Mouse (Mus musculus): ENCODE data around the gene Numbl. TPM values are rescaled to one million over a fixed set of nuclear protein-coding genes. Genes with fewer than 3 reads are reported as not detected.

The Numbl gene
- total and polyA plus RNA-seq, 3 experiments, result 0.81 to 2.9 (median 2.3) TPM

DNA sequence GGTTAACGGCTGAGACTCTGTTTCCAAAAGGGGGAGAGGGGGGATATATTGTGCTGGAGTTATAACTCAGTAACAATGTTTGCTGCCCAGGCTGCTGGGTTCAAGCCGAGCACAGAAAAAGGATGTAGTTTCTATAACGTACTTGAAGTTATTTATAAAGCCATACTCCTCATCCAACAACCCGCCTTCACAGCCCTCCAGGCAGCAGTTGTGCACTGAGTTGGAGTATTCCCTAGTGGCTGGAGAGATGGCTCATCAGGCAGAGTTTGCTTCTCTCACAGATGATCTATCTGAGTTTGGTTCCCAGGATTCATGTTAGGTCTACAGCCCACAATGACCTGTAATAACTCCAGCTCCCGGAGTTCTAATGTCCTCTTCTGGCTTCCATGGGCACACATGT, 42.6 kb downstream of the Numbl start:
- Histone ChIP-seq H3K79me2 (replicated peaks; ENCODE audit: control insufficient read depth, extremely low read depth, insufficient read depth, poor library complexity, severe bottlenecking) (no peaks in the 10 kb centered on the region), H3K27me3 (replicated peaks) (peaks cover 65% of the 10 kb centered on the region), H3K27ac (ENCODE audit: insufficient read depth, low read depth) (no peak overlapping the region), H3K4me2 (ENCODE audit: insufficient read depth, low read depth, poor library complexity, severe bottlenecking) (no peak overlapping the region), H3K9ac (ENCODE audit: insufficient read depth, low read depth) (no peak overlapping the region), H3K4me1 (ENCODE audit: control insufficient read depth in 1 of 2, insufficient read depth in 2 of 2) (no peaks in the 10 kb centered on the region), H3K9me3 (replicated peaks; ENCODE audit: low read length) (peaks cover 10% of the 10 kb centered on the region), H3K4me3 (replicated peaks in 1 of 3; ENCODE audit: low read depth in 2 of 3, low read length in 2 of 3, poor library complexity in 1 of 3) (no peak overlapping the region), H3K36me3 (replicated peaks in 1 of 2; ENCODE audit: control insufficient read depth in 1 of 2, insufficient read depth in 1 of 2, low read length in 1 of 2) (no peaks in the 10 kb centered on the region)
- dilution Hi-C loops (cut with MboI; ENCODE audit: extremely low pct_ligation_motif_present, extremely low pct_unique_long_range_greater_than_20kb, low sequenced_read_pairs), result no loop called here
- DNase-seq (ENCODE audit: extremely low read depth), result no peak
- in situ Hi-C loops (cut with MboI; ENCODE audit: low pct_ligation_motif_present, low pct_unique_long_range_greater_than_20kb, low sequenced_read_pairs), result no loop called here
- no peak for TF ChIP-seq TCF12 (IDR thresholded peaks at IDR 0.05; ENCODE audit: low read depth, low read length)

DNA sequence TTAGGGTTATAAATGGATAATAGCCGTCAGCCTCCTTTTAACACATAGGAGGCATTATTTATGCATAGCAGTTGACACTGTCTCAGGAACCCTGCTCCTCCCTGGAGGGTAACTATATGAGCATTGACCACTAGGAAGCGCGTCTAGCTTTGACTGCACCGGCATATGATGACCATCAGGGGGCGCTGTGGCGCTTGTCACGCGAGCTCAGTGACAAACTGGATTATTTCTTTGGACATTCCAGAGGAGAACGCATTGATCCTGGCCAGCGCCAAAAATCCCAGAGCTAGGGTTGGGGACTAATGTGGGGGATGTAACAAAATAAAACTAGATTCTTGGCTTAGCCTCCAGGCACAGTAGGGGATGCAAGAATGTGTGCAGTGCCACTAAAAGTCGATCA, 43.9 kb downstream of the Numbl start:
- Histone ChIP-seq H3K9ac (ENCODE audit: insufficient read depth, low read depth) (no peak overlapping the region), H3K4me2 (ENCODE audit: insufficient read depth, low read depth, poor library complexity, severe bottlenecking) (no peak overlapping the region), H3K9me3 (replicated peaks; ENCODE audit: low read length) (peaks cover 8% of the 10 kb centered on the region), H3K36me3 (replicated peaks in 1 of 2; ENCODE audit: control insufficient read depth in 1 of 2, insufficient read depth in 1 of 2, low read length in 1 of 2) (no peaks in the 10 kb centered on the region), H3K27ac (ENCODE audit: insufficient read depth, low read depth) (no peak overlapping the region), H3K4me1 (ENCODE audit: control insufficient read depth in 1 of 2, insufficient read depth in 2 of 2) (no peaks in the 10 kb centered on the region), H3K4me3 (replicated peaks in 1 of 3; ENCODE audit: low read depth in 2 of 3, low read length in 2 of 3, poor library complexity in 1 of 3) (no peak overlapping the region), H3K79me2 (replicated peaks; ENCODE audit: control insufficient read depth, extremely low read depth, insufficient read depth, poor library complexity, severe bottlenecking) (no peaks in the 10 kb centered on the region), H3K27me3 (replicated peaks) (peaks cover 66% of the 10 kb centered on the region)
- dilution Hi-C loops (cut with MboI; ENCODE audit: extremely low pct_ligation_motif_present, extremely low pct_unique_long_range_greater_than_20kb, low sequenced_read_pairs) (no loop called here), in situ Hi-C loops (cut with MboI; ENCODE audit: low pct_ligation_motif_present, low pct_unique_long_range_greater_than_20kb, low sequenced_read_pairs) (no loop called here)
- peak; percentile 42; the same call in 1 of the 2 replicates for TF ChIP-seq IRF4 (IDR thresholded peaks at IDR 0.05; ENCODE audit: low read depth, low read length)
- TF ChIP-seq ELF1 (IDR thresholded peaks at IDR 0.05; ENCODE audit: low read depth, low read length), result 0 out of 2 replicates have a peak, but pooled peaks have one; percentile 31
- TF ChIP-seq ZC3H11A (IDR thresholded peaks at IDR 0.05; ENCODE audit: low read depth, low read length), result 0 out of 2 replicates have a peak, but pooled peaks have one; percentile 14
- TF ChIP-seq BHLHE40 (IDR thresholded peaks at IDR 0.05; ENCODE audit: low read depth, low read length), result peak; percentile 87
- peak; percentile 49; the same call in 1 of the 2 replicates for TF ChIP-seq NELFE (IDR thresholded peaks at IDR 0.05; ENCODE audit: low read depth, low read length)
- no peak for TF ChIP-seq MYC (IDR thresholded peaks at IDR 0.05; ENCODE audit: low read depth, low read length)
- TF ChIP-seq SMC3 (IDR thresholded peaks at IDR 0.05; ENCODE audit: low read depth, low read length), result peak; percentile 70
- peak; percentile 66 for TF ChIP-seq RAD21 (IDR thresholded peaks at IDR 0.05; ENCODE audit: low read depth, low read length)
- TF ChIP-seq EP300 (IDR thresholded peaks at IDR 0.05; ENCODE audit: low read length), result no peak
- TF ChIP-seq CTCF (conservative IDR thresholded peaks at IDR 0.05 in 1 of 2, IDR thresholded peaks at IDR 0.05 in 1 of 2; ENCODE audit: low read depth in 2 of 2, low read length in 2 of 2), result peak; percentile 93 to 99
- TF ChIP-seq KAT2A (IDR thresholded peaks at IDR 0.05; ENCODE audit: insufficient replicate concordance, low read length), result no peak
- 0 out of 2 replicates have a peak, but pooled peaks have one; percentile 20 for TF ChIP-seq MAX (IDR thresholded peaks at IDR 0.05; ENCODE audit: low read length)
- peak; percentile 58 for DNase-seq (ENCODE audit: extremely low read depth)

DNA sequence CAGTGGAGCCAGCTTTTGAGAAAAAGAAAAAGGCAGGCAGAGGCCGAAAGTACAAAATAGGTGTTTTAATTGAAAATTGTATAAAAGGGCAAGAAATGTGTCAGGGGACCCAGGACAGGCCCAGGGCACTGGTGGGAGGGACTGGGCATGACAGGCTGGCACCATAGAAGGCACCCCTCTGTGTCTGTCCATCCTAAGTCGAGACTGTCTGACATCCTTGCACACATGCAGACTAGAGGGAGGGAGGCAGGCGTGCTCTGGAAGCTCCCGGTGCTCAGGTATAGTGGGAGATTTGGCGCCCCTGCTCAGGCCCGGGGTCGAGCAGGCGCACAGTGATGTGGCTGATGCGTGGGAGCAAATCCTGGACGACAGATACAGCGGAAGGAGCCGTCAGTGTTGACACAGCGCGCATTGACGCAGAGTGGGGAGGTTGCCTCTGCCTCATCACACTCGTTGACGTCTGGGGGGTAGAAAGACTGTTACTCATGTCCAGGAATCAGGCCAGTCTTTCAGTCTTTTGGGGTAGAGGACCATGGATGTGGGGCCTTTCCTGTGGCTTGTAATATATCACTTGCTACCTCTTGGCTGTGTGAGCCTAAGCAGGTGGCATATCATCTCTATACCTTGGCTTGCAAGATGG, 47.0 kb downstream of the Numbl start:
- no peak for TF ChIP-seq ELF1 (IDR thresholded peaks at IDR 0.05; ENCODE audit: low read depth, low read length)
- no peak for TF ChIP-seq GABPA (IDR thresholded peaks at IDR 0.05; ENCODE audit: insufficient replicate concordance, low read depth, low read length)
- no peak for TF ChIP-seq MYC (IDR thresholded peaks at IDR 0.05; ENCODE audit: low read depth, low read length)
- no peak for TF ChIP-seq CTCF (conservative IDR thresholded peaks at IDR 0.05 in 1 of 2, IDR thresholded peaks at IDR 0.05 in 1 of 2; ENCODE audit: low read depth in 2 of 2, low read length in 2 of 2)
- no peak for DNase-seq (ENCODE audit: extremely low read depth)
- Histone ChIP-seq H3K4me1 (ENCODE audit: control insufficient read depth in 1 of 2, insufficient read depth in 2 of 2) (no peaks in the 10 kb centered on the region), H3K27ac (ENCODE audit: insufficient read depth, low read depth) (no peak overlapping the region), H3K9ac (ENCODE audit: insufficient read depth, low read depth) (no peak overlapping the region), H3K27me3 (replicated peaks) (peaks cover 51% of the 10 kb centered on the region), H3K4me3 (replicated peaks in 1 of 3; ENCODE audit: low read depth in 2 of 3, low read length in 2 of 3, poor library complexity in 1 of 3) (no peak overlapping the region), H3K4me2 (ENCODE audit: insufficient read depth, low read depth, poor library complexity, severe bottlenecking) (no peak overlapping the region), H3K36me3 (replicated peaks in 1 of 2; ENCODE audit: control insufficient read depth in 1 of 2, insufficient read depth in 1 of 2, low read length in 1 of 2) (no peaks in the 10 kb centered on the region), H3K79me2 (replicated peaks; ENCODE audit: control insufficient read depth, extremely low read depth, insufficient read depth, poor library complexity, severe bottlenecking) (no peaks in the 10 kb centered on the region), H3K9me3 (replicated peaks; ENCODE audit: low read length) (peaks cover 2% of the 10 kb centered on the region)
- dilution Hi-C loops (cut with MboI; ENCODE audit: extremely low pct_ligation_motif_present, extremely low pct_unique_long_range_greater_than_20kb, low sequenced_read_pairs) (no loop called here), in situ Hi-C loops (cut with MboI; ENCODE audit: low pct_ligation_motif_present, low pct_unique_long_range_greater_than_20kb, low sequenced_read_pairs) (no loop called here)
